In genomic region chr6:7971020-7971760, GRCm38 (mm10) we compare ENCODE assay signal across 23 mouse cellular contexts.
A peak's percentile ranks its signal among the peaks of the same experiment; 100 is the strongest.
DNase-seq lines count a peak whose midpoint lies in the region; ATAC-seq and TF ChIP-seq lines count a peak whose summit lies in the region.
"Had no signal": no experiment of that assay in that cellular context is flagged by ENCODE, and none has a peak within 500 bp of the region (broad histone marks: within the 10 kb centered on the region; RNA-seq: fewer than 3 reads in every experiment).

No protein-coding gene starts in this region.

- ATAC-seq in hindbrain, embryonic 13.5 days (ENCODE audit: low FRiP score): 0 out of 2 replicates have a peak, but pooled peaks have one; percentile 46
- no peak for ATAC-seq in hindbrain, postnatal 0 days
- ATAC-seq in neural tube, embryonic 11.5 days (ENCODE audit: insufficient read depth, low FRiP score, low TSS enrichment): peak; percentile 38; the same call in 1 of the 2 replicates
- no peak for ATAC-seq in neural tube, embryonic 15.5 days (ENCODE audit: low FRiP score)
- peak; percentile 9; the same call in 1 of the 2 replicates for ATAC-seq in hindbrain, embryonic 16.5 days
- ATAC-seq: forebrain, embryonic 14.5 days had no signal

- no peak for DNase-seq in hindbrain, postnatal 0 days (ENCODE audit: low spot score)
- peak; percentile 15 for DNase-seq in neural tube, embryonic 11.5 days (ENCODE audit: low spot score)
- no peak for DNase-seq in cerebellum, adult 18-20 months
- DNase-seq in frontal cortex, postnatal 14 days (ENCODE audit: low spot score in 2 of 2): no peak
- DNase-seq: adrenal gland, postnatal 25 days; cerebellum, adult 11-12 months; cerebellum, postnatal 25 days; heart, postnatal 14 days; kidney, postnatal 36 days; layer of hippocampus, adult 9-11 months; right cerebral cortex, postnatal 14 days; spleen, adult 18-20 months; thymus, postnatal 25 days had no signal

- WGBS in hindbrain, embryonic 13.5 days: 18% methylated on average over 5 of the region's 5 CpGs
- 42% methylated on average over 5 of the region's 5 CpGs for WGBS in hindbrain, postnatal 0 days
- 35% methylated on average over 5 of the region's 5 CpGs for WGBS in neural tube, embryonic 11.5 days
- 24% methylated on average over 5 of the region's 5 CpGs for WGBS in neural tube, embryonic 15.5 days
- 35% methylated on average over 5 of the region's 5 CpGs for WGBS in hindbrain, embryonic 16.5 days

- H3K4me2 ChIP-seq in hindbrain, embryonic 13.5 days: no peak overlapping the region
- H3K4me2 ChIP-seq in hindbrain, postnatal 0 days (ENCODE audit: low read depth, low read length): no peak overlapping the region
- H3K4me2 ChIP-seq in neural tube, embryonic 11.5 days (ENCODE audit: low read depth): no peak overlapping the region
- no peak overlapping the region for H3K4me2 ChIP-seq in neural tube, embryonic 15.5 days
- no peak overlapping the region for H3K4me2 ChIP-seq in hindbrain, embryonic 16.5 days (ENCODE audit: low read length)
- H3K4me2 ChIP-seq: embryonic facial prominence, embryonic 12.5 days; heart, embryonic 12.5 days; liver, embryonic 15.5 days; neural tube, embryonic 12.5 days had no signal

- H3K4me3 ChIP-seq in hindbrain, embryonic 13.5 days: no peak overlapping the region
- H3K4me3 ChIP-seq in hindbrain, postnatal 0 days (ENCODE audit: low read length): no peak overlapping the region
- H3K4me3 ChIP-seq in neural tube, embryonic 11.5 days (ENCODE audit: low read depth, low read length): no peak overlapping the region
- no peak overlapping the region for H3K4me3 ChIP-seq in neural tube, embryonic 15.5 days (replicated peaks)
- no peak overlapping the region for H3K4me3 ChIP-seq in hindbrain, embryonic 16.5 days (ENCODE audit: low read length)
- H3K4me3 ChIP-seq: embryonic facial prominence, embryonic 12.5 days; heart, embryonic 12.5 days; liver, embryonic 15.5 days; neural tube, embryonic 12.5 days had no signal

- no peaks in the 10 kb centered on the region for H3K36me3 ChIP-seq in hindbrain, embryonic 13.5 days
- H3K36me3 ChIP-seq in hindbrain, postnatal 0 days (ENCODE audit: insufficient read depth, low read length): no peaks in the 10 kb centered on the region
- H3K36me3 ChIP-seq in neural tube, embryonic 11.5 days (ENCODE audit: control insufficient read depth, insufficient read depth, low read length): no peaks in the 10 kb centered on the region
- H3K36me3 ChIP-seq in neural tube, embryonic 15.5 days: no peaks in the 10 kb centered on the region
- no peaks in the 10 kb centered on the region for H3K36me3 ChIP-seq in hindbrain, embryonic 16.5 days (ENCODE audit: control insufficient read depth, insufficient read depth, low read length)
- H3K36me3 ChIP-seq: embryonic facial prominence, embryonic 12.5 days; G1E; heart, embryonic 12.5 days; liver, embryonic 15.5 days; neural tube, embryonic 12.5 days had no signal

- no peak overlapping the region for H3K9ac ChIP-seq in hindbrain, embryonic 13.5 days
- no peak overlapping the region for H3K9ac ChIP-seq in hindbrain, postnatal 0 days (replicated peaks; ENCODE audit: low read length)
- no peak overlapping the region for H3K9ac ChIP-seq in neural tube, embryonic 11.5 days (ENCODE audit: low read length)
- no peak overlapping the region for H3K9ac ChIP-seq in neural tube, embryonic 15.5 days (replicated peaks)
- no peak overlapping the region for H3K9ac ChIP-seq in hindbrain, embryonic 16.5 days (ENCODE audit: low read depth, low read length)
- H3K9ac ChIP-seq: embryonic facial prominence, embryonic 12.5 days; heart, embryonic 12.5 days; liver, embryonic 15.5 days; neural tube, embryonic 12.5 days had no signal

- peaks cover 14% of the 10 kb centered on the region for H3K4me1 ChIP-seq in hindbrain, embryonic 13.5 days (replicated peaks)
- H3K4me1 ChIP-seq in hindbrain, postnatal 0 days (ENCODE audit: insufficient read depth, low read length): no peaks in the 10 kb centered on the region
- no peaks in the 10 kb centered on the region; the same call in 1 of the 2 replicates for H3K4me1 ChIP-seq in neural tube, embryonic 11.5 days (ENCODE audit: control insufficient read depth, insufficient read depth, low read length)
- peaks cover 2% of the 10 kb centered on the region; the same call in 1 of the 2 replicates for H3K4me1 ChIP-seq in neural tube, embryonic 15.5 days
- no peaks in the 10 kb centered on the region for H3K4me1 ChIP-seq in hindbrain, embryonic 16.5 days (ENCODE audit: control insufficient read depth, insufficient read depth, low read depth, low read length)
- H3K4me1 ChIP-seq: liver, embryonic 15.5 days had no signal

- TF ChIP-seq CTCF in hindbrain, postnatal 0 days (IDR thresholded peaks at IDR 0.05; ENCODE audit: low read depth): no peak

- no peaks in the 10 kb centered on the region for H3K9me3 ChIP-seq in hindbrain, embryonic 13.5 days
- H3K9me3 ChIP-seq in hindbrain, postnatal 0 days (ENCODE audit: low read length): no peaks in the 10 kb centered on the region
- H3K9me3 ChIP-seq in neural tube, embryonic 11.5 days (ENCODE audit: control insufficient read depth, low read length): no peaks in the 10 kb centered on the region
- H3K9me3 ChIP-seq in neural tube, embryonic 15.5 days (replicated peaks): no peaks in the 10 kb centered on the region
- H3K9me3 ChIP-seq in hindbrain, embryonic 16.5 days (ENCODE audit: control insufficient read depth, low read length): no peaks in the 10 kb centered on the region
- H3K9me3 ChIP-seq: embryonic facial prominence, embryonic 12.5 days; G1E; heart, embryonic 12.5 days; liver, embryonic 15.5 days; neural tube, embryonic 12.5 days had no signal

- H3K27ac ChIP-seq in hindbrain, embryonic 13.5 days: no peak overlapping the region
- H3K27ac ChIP-seq in hindbrain, postnatal 0 days: no peak overlapping the region
- no peak overlapping the region for H3K27ac ChIP-seq in neural tube, embryonic 11.5 days (ENCODE audit: low read depth, low read length)
- no peak overlapping the region for H3K27ac ChIP-seq in neural tube, embryonic 15.5 days (replicated peaks)
- no peak overlapping the region for H3K27ac ChIP-seq in hindbrain, embryonic 16.5 days (ENCODE audit: low read depth, low read length)
- H3K27ac ChIP-seq: embryonic facial prominence, embryonic 12.5 days; liver, embryonic 15.5 days; macrophage; neural tube, embryonic 12.5 days had no signal

- H3K27me3 ChIP-seq in hindbrain, embryonic 13.5 days: no peaks in the 10 kb centered on the region
- H3K27me3 ChIP-seq in hindbrain, postnatal 0 days (ENCODE audit: insufficient read depth, low read length): no peaks in the 10 kb centered on the region
- H3K27me3 ChIP-seq in neural tube, embryonic 11.5 days (ENCODE audit: control insufficient read depth, insufficient read depth, low read length): no peaks in the 10 kb centered on the region
- no peaks in the 10 kb centered on the region for H3K27me3 ChIP-seq in neural tube, embryonic 15.5 days (replicated peaks)
- H3K27me3 ChIP-seq in hindbrain, embryonic 16.5 days (replicated peaks; ENCODE audit: control insufficient read depth, insufficient read depth, low read length): no peaks in the 10 kb centered on the region
- H3K27me3 ChIP-seq: embryonic facial prominence, embryonic 12.5 days; heart, embryonic 12.5 days; liver, embryonic 15.5 days; neural tube, embryonic 12.5 days had no signal

Comparison
In these comparisons a context has a peak if more than half of its experiments do, and no peak if none do; other contexts are left out.
1. ATAC-seq: peak in hindbrain, embryonic 13.5 days (single experiment), neural tube, embryonic 11.5 days (single experiment) and hindbrain, embryonic 16.5 days (single experiment); none in hindbrain, postnatal 0 days (single experiment) and neural tube, embryonic 15.5 days (single experiment).